Mouse (Mus musculus) adrenal gland (tissue): ENCODE data around the gene Ankrd22.
"Not testable (repeated sequence)": the region's sequence is repeated elsewhere in the genome, so short reads cannot be mapped to it uniquely, and the experiment has no call there.

Source experiments
- intact Hi-C: fragments of 180-260 bp; cut with DNase I; formaldehyde crosslinking; loops from one replicate; pipeline ENCODE4 v1.15.1; 2025
- long read RNA-seq, 2 experiments: library from polyadenylated mRNA; unstranded; transcript quantifications; one replicate each; pipeline ENCODE4 v2.0.0; 2020; ENCODE audit warnings: borderline replicate concordance in 1 of 2; ENCODE audit not compliant: insufficient replicate concordance in 1 of 2

Gene Ankrd22
- long read RNA-seq, experiment 1, result 0 reads
- long read RNA-seq, experiment 2, result 0 reads

DNA sequence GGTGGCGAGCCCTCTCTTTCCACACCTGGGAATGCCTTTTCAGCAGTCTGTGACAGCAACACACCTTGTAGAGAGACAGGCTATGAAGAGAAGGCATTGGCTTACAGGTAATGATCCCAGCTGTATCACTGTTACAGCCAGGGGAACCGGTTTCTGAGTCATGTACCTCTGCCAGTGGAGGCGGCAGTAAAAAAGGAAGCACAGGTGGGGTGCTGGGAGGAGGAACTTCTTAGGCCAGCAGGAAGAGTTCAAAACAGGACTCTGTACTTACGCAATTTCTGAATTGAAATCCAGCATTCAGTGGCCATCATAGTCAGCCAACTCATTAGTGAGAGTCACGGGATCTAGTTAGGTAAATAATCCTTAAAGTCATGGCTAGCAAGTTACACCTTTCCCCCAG lies at the start of gene Ankrd22:
Ankrd22 (minus strand) TSS at position 163 of the 400 bp plus-strand sequence.
- intact Hi-C loops, result no loop called here

DNA sequence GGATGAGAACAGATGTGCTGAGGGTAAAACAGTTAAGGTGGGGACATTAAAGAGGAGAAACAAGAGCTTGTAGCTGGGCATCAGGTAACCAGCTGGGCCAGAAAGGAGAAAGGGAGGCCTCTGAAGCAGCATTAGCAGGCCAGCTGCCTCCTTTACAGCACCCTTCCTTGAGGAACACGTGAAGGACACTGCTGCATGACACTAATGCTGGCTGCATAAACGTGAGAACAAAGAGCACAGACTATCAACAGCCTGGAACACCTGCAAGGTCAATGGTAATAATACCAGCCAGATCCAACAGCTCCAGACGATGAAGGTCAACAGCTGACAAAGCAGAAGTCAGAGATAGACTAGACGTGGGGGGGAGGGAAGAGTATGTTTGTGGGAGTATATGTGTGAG lies 48.3 kb upstream of the Ankrd22 start:
- intact Hi-C loops, result no loop called here

GRCm38 (mm10) chr19:34213251-34213645 lies 47.4 kb upstream of the Ankrd22 start:
- intact Hi-C loops, result no loop called here

GRCm38 (mm10) chr19:34212489-34213250 lies 46.8 kb upstream of the Ankrd22 start:
- intact Hi-C loops, result no loop called here

DNA sequence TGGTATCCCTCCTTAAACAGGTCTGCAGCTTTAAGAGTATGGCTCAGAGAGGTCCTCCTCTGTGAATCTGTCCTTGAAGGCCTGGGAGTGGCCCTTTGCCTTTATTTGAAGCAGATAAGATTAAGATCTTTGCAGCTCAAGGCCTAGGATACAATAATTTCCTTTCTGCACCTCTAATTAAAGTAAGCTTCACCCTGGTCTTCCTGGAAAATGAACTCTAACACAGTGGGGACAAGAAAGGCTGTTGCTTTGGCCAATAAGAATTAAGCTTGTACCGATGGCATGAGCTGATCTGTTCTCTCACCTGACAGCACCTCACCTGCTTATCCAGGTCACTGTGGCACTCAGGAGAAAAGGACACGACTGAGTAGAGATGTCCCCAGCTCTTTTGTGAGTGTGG lies 45.0 kb upstream of the Ankrd22 start:
- intact Hi-C loops, result no loop called here

GRCm38 (mm10) chr19:34209930-34210581 lies 44.2 kb upstream of the Ankrd22 start:
- intact Hi-C loops, result no loop called here

- intact Hi-C loops, result no loop called here
These were observed 43.2 kb upstream of the Ankrd22 start for GRCm38 (mm10) chr19:34209031-34209430.

- intact Hi-C loops, result no loop called here
These were observed 41.0 kb upstream of the Ankrd22 start for GRCm38 (mm10) chr19:34206760-34207440.

DNA sequence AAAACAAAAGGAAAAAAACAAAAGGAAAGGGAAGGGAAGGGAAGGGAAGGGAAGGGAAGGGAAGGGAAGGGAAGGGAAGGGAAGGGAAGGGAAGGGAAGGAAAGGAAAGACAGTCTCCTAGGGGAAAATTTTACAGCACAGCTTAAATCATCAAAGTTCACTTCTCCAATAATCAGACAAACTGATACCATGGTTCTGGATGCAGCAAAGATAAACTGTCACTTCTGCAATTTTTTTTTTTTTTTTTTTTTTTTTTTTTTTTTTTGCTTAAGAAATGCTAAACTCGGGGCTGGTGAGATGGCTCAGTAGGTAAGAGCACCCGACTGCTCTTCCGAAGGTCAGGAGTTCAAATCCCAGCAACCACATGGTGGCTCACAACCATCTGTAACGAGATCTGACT lies 40.3 kb upstream of the Ankrd22 start:
- intact Hi-C loops, result not testable (repeated sequence)

- intact Hi-C loops, result no loop called here
These were observed 36.8 kb upstream of the Ankrd22 start for GRCm38 (mm10) chr19:34202668-34203067.

DNA sequence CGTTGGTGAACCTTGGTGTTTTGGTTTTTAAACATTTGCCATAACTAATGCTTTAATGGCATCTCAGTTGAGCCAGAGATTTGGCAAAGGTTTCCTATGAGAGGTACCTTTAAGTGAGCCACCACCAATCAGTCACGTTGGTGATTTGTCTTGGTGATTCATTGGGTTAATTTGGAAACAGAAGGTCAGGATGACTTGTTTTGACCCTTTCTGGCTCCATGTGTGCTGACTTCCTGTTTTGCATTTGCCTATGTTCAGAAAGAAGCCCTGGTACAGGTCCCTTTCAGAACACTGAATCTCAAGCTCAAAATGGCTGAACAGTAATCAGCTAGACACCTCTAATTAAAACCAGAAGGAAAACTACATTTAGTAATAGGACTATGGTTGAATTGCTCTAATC lies 33.6 kb upstream of the Ankrd22 start:
- intact Hi-C loops, result no loop called here

GRCm38 (mm10) chr19:34198901-34199300 lies 33.0 kb upstream of the Ankrd22 start:
- intact Hi-C loops, result no loop called here

DNA sequence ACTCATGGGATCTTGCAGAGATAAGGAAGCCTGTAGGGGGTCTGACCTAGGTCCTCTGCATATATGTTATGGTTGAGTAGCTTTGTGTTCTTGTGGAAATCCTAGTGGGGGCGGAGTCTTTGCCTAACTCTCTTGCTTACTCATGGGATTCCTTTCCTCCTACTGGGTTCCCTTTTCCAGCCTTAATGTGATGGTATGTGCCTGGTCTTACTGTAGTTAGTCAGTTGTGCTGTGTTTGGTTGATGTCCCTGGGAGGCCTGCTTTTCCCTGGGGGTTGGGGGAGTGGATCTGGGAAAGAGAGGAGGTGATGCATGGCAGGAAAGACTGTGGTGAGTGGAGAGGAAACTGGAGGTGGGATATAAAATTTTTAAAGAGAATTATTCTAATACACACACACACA lies 32.2 kb upstream of the Ankrd22 start:
- intact Hi-C loops, result no loop called here

GRCm38 (mm10) chr19:34195031-34195430 lies 29.2 kb upstream of the Ankrd22 start:
- intact Hi-C loops, result no loop called here

GRCm38 (mm10) chr19:34194132-34194745 lies 28.4 kb upstream of the Ankrd22 start:
- intact Hi-C loops, result no loop called here

DNA sequence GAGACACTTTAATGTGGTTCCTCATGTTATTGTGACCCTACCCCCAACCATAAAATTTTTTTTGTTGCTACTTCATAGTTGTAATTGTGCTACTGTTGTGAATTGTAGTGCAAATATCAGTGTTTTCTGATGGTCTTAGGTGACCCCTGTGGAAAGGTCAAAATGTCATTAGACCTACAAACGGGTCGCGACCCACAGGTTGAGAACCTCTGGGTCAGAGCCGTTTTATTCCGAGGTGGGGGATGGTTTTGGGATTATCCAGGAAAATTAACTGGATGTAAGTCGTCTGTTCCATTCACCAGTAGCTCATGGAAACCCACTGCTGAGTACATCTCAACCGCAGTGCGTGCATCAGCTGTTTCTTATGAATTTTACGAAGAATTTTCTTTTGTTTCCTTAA lies 27.8 kb upstream of the Ankrd22 start:
- intact Hi-C loops, result no loop called here

DNA sequence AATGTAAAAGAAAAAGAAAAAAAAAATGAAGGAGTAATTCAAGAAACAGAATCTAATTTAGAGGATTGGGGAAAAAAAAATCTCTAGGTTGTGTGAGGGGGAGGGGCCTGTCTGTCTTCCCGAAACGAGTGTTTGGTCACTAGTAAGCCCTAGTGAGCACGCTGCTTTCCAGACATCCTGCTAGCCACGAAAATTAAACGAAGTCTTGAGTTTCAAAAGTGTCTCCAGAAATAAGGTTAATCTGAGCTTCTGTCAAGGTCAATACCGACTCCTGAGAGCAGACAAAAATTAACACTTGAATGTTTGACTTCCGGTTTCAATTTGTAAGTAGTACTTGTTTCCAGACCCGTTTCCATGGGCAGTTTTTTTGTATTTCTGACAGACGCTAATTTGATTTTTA lies 27.3 kb upstream of the Ankrd22 start:
- intact Hi-C loops, result no loop called here

DNA sequence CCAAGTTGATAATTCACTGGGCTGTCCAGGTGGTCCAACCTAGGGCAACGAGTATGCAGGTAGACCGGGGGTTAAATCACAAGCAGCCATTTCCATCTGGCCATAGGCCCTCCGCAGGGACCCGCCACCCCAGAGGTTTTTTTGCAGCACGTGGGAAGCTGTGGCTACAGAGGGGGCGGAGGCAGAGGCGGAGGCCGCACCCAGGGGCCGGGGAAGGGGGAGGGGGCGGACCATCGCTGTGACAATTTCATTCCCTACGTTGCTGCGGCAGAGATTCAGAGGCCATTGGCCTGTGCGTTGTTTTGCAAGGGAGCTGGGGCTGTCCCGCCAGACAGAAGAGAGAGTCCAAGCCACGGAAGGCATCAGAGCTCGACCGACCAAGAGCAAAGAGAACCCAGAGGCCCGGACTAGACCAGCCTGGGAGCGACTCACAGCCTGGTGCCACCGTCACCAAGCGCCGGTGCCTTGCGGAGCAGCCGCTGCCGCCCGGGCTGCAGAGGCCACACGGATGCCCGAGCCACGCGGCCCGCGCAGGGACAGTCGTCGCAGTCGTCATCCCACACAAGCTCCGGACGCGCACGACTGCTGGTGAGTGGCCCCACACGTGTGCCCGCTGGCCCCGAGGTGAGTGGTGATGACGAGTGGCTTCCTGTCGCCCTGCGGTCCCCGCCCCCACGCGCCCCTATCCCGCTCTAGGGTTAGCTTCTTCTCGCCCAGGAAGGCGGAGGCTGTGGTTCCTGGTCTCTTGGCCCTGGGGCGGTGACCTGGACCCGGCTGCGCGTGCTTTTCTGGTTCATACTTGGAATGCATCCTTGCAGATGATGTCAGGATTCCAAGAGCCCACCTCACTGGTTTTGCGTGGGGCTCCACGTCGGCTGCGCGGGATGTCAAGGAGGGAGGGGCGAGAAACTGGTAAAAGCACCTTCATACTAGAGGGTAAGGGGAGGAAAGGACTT lies 26.4 kb upstream of the Ankrd22 start, which contains the start of gene Stambpl1:
Stambpl1 (plus strand) TSS at position 222 of the 956 bp plus-strand sequence.
- intact Hi-C loops, result no loop called here

DNA sequence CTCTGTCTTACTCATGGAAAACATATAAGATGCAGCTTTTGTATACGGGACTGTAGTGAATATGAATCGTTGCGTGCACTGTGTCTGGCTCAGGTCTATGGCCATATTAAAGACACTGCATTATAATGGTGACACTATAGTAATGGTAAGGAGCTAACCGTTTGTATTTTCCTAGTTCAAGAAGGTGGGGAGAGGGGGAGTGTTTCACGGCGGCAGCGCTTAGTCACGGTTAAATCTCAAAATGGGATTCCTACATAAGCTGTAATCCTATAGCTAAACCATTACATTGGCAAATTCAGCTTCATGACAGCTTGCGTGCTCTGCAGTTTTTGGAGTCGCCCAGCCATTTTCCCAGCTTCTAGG lies 25.8 kb upstream of the Ankrd22 start:
- intact Hi-C loops, result no loop called here

DNA sequence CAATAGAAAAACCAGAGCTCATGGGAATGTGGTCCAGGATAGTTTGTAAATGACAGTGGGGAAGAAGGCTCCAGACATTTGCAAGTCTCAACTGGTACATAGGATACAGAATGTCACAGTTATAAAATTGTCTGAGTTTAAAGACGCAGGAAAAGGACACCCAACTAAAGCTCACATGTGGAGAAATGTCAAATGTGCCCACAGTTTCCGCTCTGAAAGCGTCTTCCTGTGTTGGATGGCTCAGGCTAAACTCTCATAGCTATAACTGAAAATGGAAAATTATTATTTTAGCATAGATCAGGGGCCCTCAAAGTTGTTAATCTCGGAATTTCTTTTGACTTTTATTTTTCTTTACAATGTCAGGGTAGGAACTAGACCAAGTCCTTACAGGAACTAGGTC lies 21.0 kb upstream of the Ankrd22 start:
- intact Hi-C loops, result no loop called here

- intact Hi-C loops, result no loop called here
These were observed 16.6 kb upstream of the Ankrd22 start for GRCm38 (mm10) chr19:34182490-34182889.
